Mouse (Mus musculus): Measurements from ENCODE around the gene Hspa2.

Gene Hspa2

GRCm38 (mm10) chr12:76377726-76378125 is 26.2 kb upstream of the Hspa2 start:
- no peak for DNase-seq (ENCODE audit: low read depth, low spot score)

DNA sequence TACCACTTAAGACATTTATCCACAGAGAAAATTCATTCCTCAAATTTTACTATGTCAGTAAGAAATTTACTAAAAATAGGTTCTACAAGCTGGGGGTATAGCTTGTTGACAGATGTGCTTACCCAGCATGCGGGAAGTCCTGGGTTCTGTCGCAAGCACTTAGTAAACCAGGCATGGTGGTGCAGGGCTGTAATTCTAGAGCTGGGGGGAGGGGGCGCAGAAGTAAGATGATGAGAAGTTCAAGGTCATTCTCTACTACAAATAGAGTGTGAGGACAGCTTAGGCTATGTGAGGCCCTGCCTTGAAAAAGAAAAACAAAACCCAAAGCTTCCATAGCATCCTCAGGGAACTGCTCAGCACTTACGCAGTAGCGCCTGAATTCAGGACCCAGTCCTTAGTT is 25.4 kb upstream of the Hspa2 start:
- no peak for DNase-seq (ENCODE audit: low read depth, low spot score)

DNA sequence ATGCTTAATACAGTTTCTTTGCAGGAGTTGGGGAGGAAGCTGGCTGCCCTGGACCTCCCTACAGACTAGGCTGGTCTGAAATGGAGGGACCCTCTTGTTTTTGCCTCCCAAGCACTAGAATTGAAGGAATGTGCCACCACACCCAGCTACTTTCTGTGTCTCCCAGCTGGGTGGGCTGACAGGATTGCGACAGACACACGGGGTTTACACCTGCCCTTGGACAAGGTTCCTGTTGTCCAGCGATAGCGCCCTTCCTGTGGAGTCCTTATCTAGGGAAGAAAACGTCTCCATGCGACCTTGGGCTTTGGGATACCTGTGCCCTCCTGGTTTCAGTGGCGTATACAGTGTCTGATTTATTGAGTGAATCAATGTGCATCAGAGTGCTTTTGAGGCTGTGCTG is 23.8 kb upstream of the Hspa2 start:
- no peak for DNase-seq (ENCODE audit: low read depth, low spot score)

GRCm38 (mm10) chr12:76385342-76385741 is 18.6 kb upstream of the Hspa2 start:
- no peak for DNase-seq (ENCODE audit: low read depth, low spot score)

GRCm38 (mm10) chr12:76388794-76389193 is 15.2 kb upstream of the Hspa2 start:
- no peak for DNase-seq (ENCODE audit: low read depth, low spot score)

DNA sequence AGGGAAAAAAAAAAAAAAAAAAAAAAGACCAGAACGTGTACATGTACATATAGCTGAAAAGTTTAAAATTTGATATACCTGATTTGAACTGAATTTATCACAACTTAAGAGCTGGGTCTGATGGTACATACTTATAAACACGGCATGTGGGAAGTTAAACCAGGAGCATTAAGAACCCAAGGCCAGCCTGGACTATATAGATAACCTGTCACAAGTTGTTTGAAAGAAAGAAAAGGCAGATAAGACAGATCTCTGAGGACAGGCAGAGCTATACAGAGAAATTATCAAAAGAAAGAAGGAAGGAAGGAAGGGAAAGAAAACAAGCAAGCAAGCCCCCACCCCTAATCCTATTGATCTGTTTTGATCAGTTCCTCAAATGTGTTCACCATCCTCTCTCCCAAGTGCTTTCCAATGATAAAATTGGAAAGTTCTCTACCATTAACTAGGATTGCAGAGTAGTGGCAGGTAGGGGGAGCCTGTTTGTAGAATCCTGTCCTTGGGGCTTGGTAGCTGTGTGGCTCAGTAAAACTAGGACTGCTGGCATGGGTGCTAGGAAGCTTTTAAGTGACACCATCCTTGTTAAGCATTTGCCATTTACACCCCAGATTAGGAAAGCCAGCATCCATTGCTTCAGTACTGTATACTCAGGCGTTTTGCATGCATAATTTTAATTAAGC is 12.2 kb upstream of the Hspa2 start:
- DNase-seq (ENCODE audit: low read depth, low spot score): no peak

DNA sequence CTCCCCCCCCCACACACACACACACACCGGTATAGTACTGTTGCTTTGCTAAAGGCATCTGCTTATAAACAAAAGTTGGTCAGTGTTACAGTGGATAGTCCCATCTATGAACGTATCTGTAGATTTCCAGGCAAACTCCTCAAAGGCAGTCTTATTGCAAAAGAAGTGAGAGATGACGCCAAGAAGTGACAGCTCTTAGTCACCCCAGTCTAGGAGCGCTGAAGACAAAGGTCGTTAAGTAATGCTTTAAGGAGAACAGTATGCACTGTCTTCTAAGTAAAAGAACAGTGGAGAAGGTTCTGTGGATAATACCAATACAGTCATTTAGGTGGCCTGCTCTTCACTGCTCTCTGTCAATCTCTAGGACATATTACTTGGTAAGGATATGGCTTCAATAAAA is 11.0 kb upstream of the Hspa2 start:
- DNase-seq (ENCODE audit: low read depth, low spot score): no peak

DNA sequence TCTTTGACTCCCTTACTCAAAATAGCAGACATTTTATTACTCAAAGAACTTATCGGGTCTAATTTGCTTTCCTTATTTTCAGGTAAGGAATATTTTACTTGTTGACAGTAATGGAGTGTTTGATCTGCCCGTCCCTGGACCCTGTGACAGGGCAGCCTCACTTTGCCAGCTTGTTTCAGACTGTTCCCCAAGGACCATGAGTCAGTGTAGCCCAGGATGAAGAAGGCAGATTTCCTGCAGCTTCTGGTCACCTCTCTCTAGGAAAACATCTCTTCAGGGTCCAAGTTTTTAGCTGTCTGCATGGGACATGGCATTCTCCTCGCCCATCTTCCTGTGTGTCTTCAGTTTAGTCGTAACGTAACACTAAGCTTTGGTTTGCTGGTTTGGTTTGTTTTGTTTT is 6.7 kb upstream of the Hspa2 start:
- no peak for DNase-seq (ENCODE audit: low read depth, low spot score)

- DNase-seq (ENCODE audit: low read depth, low spot score): no peak
Measured at GRCm38 (mm10) chr12:76401674-76402073, 2.3 kb upstream of the Hspa2 start.

DNA sequence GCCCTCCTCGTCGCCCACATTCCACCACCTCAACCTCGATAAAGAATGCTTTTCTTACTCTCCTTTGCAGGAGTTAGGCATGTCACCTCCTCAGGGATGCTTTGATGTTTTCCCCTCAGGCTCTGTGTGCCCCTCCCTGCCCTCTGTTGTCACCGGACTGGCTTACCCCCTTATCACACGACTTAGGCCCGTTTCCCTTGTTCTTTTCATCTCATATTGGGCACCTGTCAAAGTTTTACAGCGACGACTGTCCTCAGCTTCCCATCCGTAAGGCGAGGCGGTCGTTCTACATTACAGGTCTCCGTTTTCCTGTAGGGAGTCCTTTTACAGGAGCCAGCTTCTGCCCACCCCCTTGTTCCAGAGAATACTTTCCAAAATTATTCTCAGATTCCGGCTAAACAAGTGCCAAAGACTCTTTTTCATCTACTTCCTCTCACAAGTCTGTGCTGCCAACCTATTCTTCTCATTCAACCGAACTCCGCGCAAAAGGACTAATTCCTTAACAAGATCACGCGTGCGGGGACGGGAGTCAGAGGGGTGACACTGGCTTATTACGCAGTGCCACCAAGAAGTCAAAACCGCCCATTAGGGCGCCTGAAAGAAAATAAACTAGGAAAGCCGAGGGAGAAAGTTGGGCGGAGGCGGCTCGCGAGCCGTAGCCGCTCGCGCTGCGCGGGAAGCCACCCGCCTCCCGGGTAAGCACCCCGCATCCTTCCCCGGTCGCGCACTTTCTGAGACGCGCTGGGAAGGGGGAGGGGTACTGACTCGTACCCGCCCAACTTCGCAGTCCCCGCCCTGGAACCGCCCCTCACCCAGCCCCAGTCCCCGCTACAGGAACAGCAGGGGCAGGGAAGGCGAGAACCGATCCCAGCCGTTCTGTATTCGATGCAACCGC is 738 bp upstream of the Hspa2 start:
- no peak for DNase-seq (ENCODE audit: low read depth, low spot score)

DNA sequence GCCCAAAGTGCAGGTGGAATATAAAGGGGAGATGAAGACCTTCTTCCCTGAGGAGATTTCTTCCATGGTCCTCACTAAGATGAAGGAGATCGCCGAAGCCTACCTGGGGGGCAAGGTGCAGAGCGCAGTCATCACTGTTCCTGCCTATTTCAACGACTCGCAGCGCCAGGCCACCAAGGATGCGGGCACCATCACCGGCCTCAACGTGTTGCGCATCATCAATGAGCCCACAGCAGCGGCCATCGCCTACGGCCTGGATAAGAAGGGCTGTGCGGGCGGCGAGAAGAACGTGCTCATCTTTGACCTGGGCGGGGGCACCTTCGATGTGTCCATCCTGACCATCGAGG is 833 bp downstream of the Hspa2 start:
- no peak for DNase-seq (ENCODE audit: low read depth, low spot score)

- DNase-seq (ENCODE audit: low read depth, low spot score): no peak
Measured at GRCm38 (mm10) chr12:76405183-76405970, 1.4 kb downstream of the Hspa2 start.

DNA sequence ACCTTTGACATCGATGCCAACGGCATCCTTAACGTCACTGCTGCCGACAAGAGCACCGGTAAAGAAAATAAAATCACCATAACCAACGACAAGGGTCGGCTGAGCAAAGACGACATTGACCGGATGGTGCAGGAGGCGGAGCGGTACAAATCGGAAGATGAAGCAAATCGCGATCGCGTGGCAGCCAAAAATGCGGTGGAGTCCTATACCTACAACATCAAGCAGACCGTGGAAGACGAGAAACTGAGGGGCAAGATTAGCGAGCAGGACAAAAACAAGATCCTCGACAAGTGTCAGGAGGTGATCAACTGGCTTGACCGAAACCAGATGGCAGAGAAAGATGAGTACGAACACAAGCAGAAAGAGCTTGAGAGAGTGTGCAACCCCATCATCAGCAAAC is 2.0 kb downstream of the Hspa2 start:
- no peak for DNase-seq (ENCODE audit: low read depth, low spot score)

DNA sequence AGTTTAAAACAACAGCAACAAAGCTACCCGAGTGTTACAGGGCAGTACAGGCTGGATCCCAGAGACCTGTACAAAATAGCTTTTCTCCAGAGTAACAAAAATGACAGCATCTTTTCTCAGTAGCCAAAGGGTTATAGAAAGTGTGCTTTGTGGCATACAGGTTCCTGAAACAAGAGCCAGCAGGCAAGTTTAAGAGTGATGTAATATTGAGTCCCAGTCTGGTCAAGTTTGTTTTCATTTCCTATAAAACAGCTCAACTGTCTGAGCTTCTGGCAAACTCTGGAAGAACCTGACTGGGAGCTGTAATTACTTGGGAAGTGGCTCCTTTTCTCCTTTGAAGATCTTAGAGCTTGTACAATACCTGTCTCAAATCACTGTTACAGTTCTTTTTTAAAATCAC is 3.2 kb downstream of the Hspa2 start:
- DNase-seq (ENCODE audit: low read depth, low spot score): no peak

DNA sequence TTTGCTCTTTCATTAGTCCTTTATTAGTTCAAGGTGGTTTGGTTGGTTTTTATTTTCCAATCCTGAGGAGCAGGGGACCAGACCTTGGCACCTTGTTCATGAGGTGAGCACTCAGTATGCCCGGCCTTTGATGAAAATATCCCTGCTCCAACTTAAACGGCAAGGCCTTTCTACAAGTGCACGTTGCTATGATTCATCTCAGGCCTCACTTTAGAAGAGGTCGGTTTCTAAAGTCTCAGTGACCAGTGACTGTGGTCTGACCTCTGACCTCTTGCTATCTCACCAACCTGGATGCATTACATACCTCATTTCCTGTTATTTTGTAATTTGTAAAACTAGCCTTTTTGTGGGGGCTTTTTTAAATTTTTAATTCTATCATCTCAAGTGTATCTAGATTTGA is 5.2 kb downstream of the Hspa2 start:
- no peak for DNase-seq (ENCODE audit: low read depth, low spot score)

- no peak for DNase-seq (ENCODE audit: low read depth, low spot score)
Measured at GRCm38 (mm10) chr12:76415383-76416010, 11.5 kb downstream of the Hspa2 start.

DNA sequence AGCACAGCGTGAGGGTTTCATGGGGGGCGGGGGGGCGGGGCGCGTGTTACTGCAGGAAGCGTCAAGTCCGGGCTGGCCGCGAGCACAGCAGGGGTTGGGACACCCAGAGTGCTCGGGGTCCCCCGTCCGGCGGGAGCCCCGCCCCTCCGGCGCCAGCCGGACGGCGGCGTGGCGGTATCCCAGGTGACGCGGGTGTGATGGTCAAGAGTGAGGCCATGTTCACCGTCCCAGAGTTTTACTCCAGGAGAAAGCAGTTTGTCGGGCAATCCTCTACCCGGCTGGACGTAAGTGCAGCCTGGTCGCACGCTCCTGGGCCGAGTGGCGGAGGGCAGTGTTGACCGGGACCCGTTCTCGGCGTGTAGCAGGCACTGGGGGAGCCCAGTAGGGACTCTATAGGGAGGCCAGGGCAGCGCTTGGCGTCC is 13.5 kb downstream of the Hspa2 start, which contains the start of gene Ppp1r36:
Gene Ppp1r36 (plus strand): TSS at position 106 of the 422 bp plus-strand sequence.
- no peak for DNase-seq (ENCODE audit: low read depth, low spot score)

DNA sequence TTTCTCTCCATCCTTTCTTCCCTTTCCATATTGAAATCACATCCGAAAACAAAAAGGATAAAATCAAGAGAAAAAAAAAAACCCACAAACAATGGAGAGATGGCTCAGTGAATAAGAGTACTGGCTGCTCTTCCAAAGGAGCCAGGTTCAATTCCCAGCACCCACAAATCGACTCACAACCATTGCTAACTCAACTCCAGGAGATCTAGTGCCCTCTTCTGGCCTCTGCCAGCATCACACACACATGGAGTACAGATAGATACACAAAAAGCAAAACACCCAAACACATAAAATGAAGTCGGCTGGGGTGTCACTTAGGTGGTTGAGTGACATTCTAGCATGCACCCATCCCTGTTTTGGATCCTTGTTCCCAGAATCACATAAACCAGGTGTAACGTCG is 14.4 kb downstream of the Hspa2 start:
- DNase-seq (ENCODE audit: low read depth, low spot score): no peak

- no peak for DNase-seq (ENCODE audit: low read depth, low spot score)
Measured at GRCm38 (mm10) chr12:76425256-76425655, 21.3 kb downstream of the Hspa2 start.

DNA sequence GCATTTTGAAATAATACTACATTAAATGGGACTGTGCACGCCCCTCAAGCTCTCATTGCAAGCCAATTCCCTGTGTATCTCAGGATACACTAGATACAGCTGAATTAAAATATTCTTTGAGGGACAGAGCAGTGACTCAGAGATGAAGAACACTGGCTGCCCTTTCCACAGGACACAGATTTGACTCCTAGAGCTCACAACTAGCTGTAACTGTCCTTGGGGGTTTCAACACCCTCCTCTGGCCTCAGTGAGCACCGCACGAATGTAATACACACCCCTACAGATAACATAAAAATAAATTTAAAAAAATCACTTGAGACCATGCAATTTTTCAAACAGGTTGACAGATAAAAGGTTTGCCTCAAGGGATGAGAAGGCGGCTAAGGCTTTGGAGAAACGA is 23.6 kb downstream of the Hspa2 start:
- DNase-seq (ENCODE audit: low read depth, low spot score): no peak

- no peak for DNase-seq (ENCODE audit: low read depth, low spot score)
Measured at GRCm38 (mm10) chr12:76430879-76431406, 27.0 kb downstream of the Hspa2 start.

- no peak for DNase-seq (ENCODE audit: low read depth, low spot score)
Measured at GRCm38 (mm10) chr12:76431431-76431830, 27.5 kb downstream of the Hspa2 start.

Measured in brain, embryonic 18.5 days (tissue).